28 mouse cellular contexts compared by ENCODE assay signal in genomic region chr13:111860931-111861330, GRCm38 (mm10).
"Had no signal": no experiment of that assay in that cellular context is flagged by ENCODE, and none has a peak within 500 bp of the region (broad histone marks: within the 10 kb centered on the region; RNA-seq: fewer than 3 reads in every experiment).

No protein-coding gene starts in this region.

- H3K4me3 ChIP-seq: left cerebral cortex, adult 2 months; limb, embryonic 10.5 days; limb, embryonic 12.5 days; limb, embryonic 13.5 days; limb, embryonic 15.5 days; liver, embryonic 12.5 days; liver, embryonic 13.5 days; liver, embryonic 15.5 days; lung, embryonic 15.5 days; megakaryocyte, embryonic 14.5 days; midbrain, embryonic 10.5 days; midbrain, embryonic 12.5 days; midbrain, embryonic 13.5 days; midbrain, embryonic 15.5 days; myocyte; neural tube, embryonic 12.5 days had no signal

- H3K9ac ChIP-seq: limb, embryonic 12.5 days; limb, embryonic 13.5 days; limb, embryonic 15.5 days; liver, embryonic 12.5 days; liver, embryonic 13.5 days; liver, embryonic 14.5 days; liver, embryonic 15.5 days; liver, postnatal 0 days; lung, embryonic 14.5 days; lung, embryonic 15.5 days; midbrain, embryonic 12.5 days; midbrain, embryonic 13.5 days; midbrain, embryonic 15.5 days; neural tube, embryonic 12.5 days had no signal

- H3K36me3 ChIP-seq: limb, embryonic 10.5 days; limb, embryonic 12.5 days; limb, embryonic 13.5 days; limb, embryonic 15.5 days; liver, embryonic 12.5 days; liver, embryonic 13.5 days; liver, embryonic 15.5 days; lung, embryonic 15.5 days; midbrain, embryonic 10.5 days; midbrain, embryonic 12.5 days; midbrain, embryonic 13.5 days; midbrain, embryonic 15.5 days; neural tube, embryonic 12.5 days had no signal

- H3K27ac ChIP-seq: left cerebral cortex, adult 2 months; limb, embryonic 10.5 days; limb, embryonic 12.5 days; limb, embryonic 13.5 days; limb, embryonic 15.5 days; liver, embryonic 12.5 days; liver, embryonic 13.5 days; liver, embryonic 14.5 days; liver, embryonic 15.5 days; lung, embryonic 15.5 days; macrophage; midbrain, embryonic 10.5 days; midbrain, embryonic 12.5 days; midbrain, embryonic 13.5 days; midbrain, embryonic 15.5 days; neural tube, embryonic 12.5 days had no signal

- H3K27me3 ChIP-seq: limb, embryonic 12.5 days; limb, embryonic 13.5 days; limb, embryonic 15.5 days; liver, embryonic 12.5 days; liver, embryonic 13.5 days; liver, embryonic 15.5 days; lung, embryonic 15.5 days; midbrain, embryonic 12.5 days; midbrain, embryonic 13.5 days; midbrain, embryonic 15.5 days; neural tube, embryonic 12.5 days had no signal

- DNase-seq: left cerebral cortex, postnatal 4 days; liver, embryonic 13.5 days; liver, postnatal 0 days; lung, adult 18-20 months; lung, adult 2 months; lung, embryonic 14.5 days; lung, postnatal 10 days; lung, postnatal 14 days; lung, postnatal 36 days; lung, postnatal 4 days; midbrain, embryonic 14.5 days had no signal

- H3K4me1 ChIP-seq: limb, embryonic 10.5 days; limb, embryonic 12.5 days; liver, embryonic 12.5 days; megakaryocyte, embryonic 14.5 days; midbrain, embryonic 10.5 days; midbrain, embryonic 12.5 days; midbrain, embryonic 13.5 days; midbrain, embryonic 15.5 days; neural tube, embryonic 12.5 days had no signal
